Mouse (Mus musculus) hindbrain, embryonic 16.5 days (tissue): Measurements from ENCODE around the gene Cks2. TPM values are rescaled to one million over a fixed set of nuclear protein-coding genes. Genes with fewer than 3 reads are reported as not detected.

Source experiments
- ATAC-seq: fragments of 200-750 bp; cut with Nextera tagmentation; 2 replicates; pipeline ENCODE4 v1.8.0; 2017; ENCODE audit warnings: moderate TSS enrichment, moderate library complexity
- H3K27ac ChIP-seq: fragments of 300-500 bp; sonication (generic); 2 replicates; pipeline ENCODE4 v1.5.1; 2014; ENCODE audit warnings: low read depth, mild to moderate bottlenecking, control low read depth, low read length, moderate library complexity
- H3K27me3 ChIP-seq: fragments of 300-500 bp; sonication (generic); replicated peaks from 2 replicates; pipeline ENCODE4 v1.6.1; 2014; ENCODE audit warnings: low read length; ENCODE audit not compliant: control insufficient read depth, insufficient read depth
- H3K36me3 ChIP-seq: fragments of 300-500 bp; sonication (generic); 2 replicates; pipeline ENCODE4 v1.6.1; 2014; ENCODE audit warnings: mild to moderate bottlenecking, low read length, moderate library complexity, mixed read lengths; ENCODE audit not compliant: control insufficient read depth, insufficient read depth
- H3K4me1 ChIP-seq: fragments of 300-500 bp; sonication (generic); 2 replicates; pipeline ENCODE4 v1.6.1; 2014; ENCODE audit warnings: low read depth, low read length; ENCODE audit not compliant: control insufficient read depth, insufficient read depth
- H3K4me2 ChIP-seq: fragments of 300-500 bp; sonication (generic); 2 replicates; pipeline ENCODE4 v1.6.1; 2014; ENCODE audit warnings: mild to moderate bottlenecking, low read length, control low read depth, moderate library complexity
- H3K4me3 ChIP-seq: fragments of 300-500 bp; sonication (generic); 2 replicates; pipeline ENCODE4 v1.5.1; 2014; ENCODE audit warnings: mild to moderate bottlenecking, low read length, control low read depth, moderate library complexity
- H3K9ac ChIP-seq: fragments of 300-500 bp; sonication (generic); 2 replicates; pipeline ENCODE4 v1.6.1; 2014; ENCODE audit warnings: low read depth, mild to moderate bottlenecking, control low read depth, low read length, moderate library complexity
- H3K9me3 ChIP-seq: fragments of 300-500 bp; sonication (generic); 2 replicates; pipeline ENCODE4 v1.6.1; 2014; ENCODE audit warnings: mild to moderate bottlenecking, low read length, moderate library complexity; ENCODE audit not compliant: control insufficient read depth
- WGBS: fragments of 180-500 bp; shearing (Covaris S2); extraction: QIAGEN DNeasy Blood & Tissue Kit; methylation state at CpG from one replicate; pipeline ENCODE4 v1.1.7; 2014; 5-methylcytosine and 5-hydroxymethylcytosine counted together
- polyA plus RNA-seq: library from polyadenylated mRNA; unstranded; fragments of >200 nt; fragmentation: Nextera tagmentation; extraction: Ambion mirVana; gene quantifications from 2 replicates; pipeline ENCODE4 v1.2.1, GENCODE M21; 2015

Gene Cks2
- polyA plus RNA-seq, 1 experiment from 2014 or later: 49.7 TPM

GRCm38 (mm10) chr13:51646362-51647027 is 1.5 kb downstream of the Cks2 start:
- Histone ChIP-seq H3K4me1 (peaks cover 10% of the 10 kb centered on the region), H3K36me3 (no peaks in the 10 kb centered on the region), H3K9me3 (no peaks in the 10 kb centered on the region), H3K4me3 (peak overlapping the region; percentile 72), H3K27me3 (no peaks in the 10 kb centered on the region), H3K4me2 (peak overlapping the region; percentile 94), H3K27ac (no peak overlapping the region), H3K9ac (no peak overlapping the region)
- WGBS: 21% methylated on average over 3 of the region's 3 CpGs
- ATAC-seq: no peak

GRCm38 (mm10) chr13:51647770-51648169 is 2.7 kb downstream of the Cks2 start:
- Histone ChIP-seq H3K36me3 (no peaks in the 10 kb centered on the region), H3K27ac (no peak overlapping the region), H3K9ac (no peak overlapping the region), H3K4me3 (no peak overlapping the region), H3K4me1 (peaks cover 17% of the 10 kb centered on the region), H3K9me3 (no peaks in the 10 kb centered on the region), H3K27me3 (no peaks in the 10 kb centered on the region), H3K4me2 (no peak overlapping the region; the same call in 1 of the 2 replicates)
- ATAC-seq: no peak
- 95% methylated on average over 3 of the region's 3 CpGs for WGBS

- H3K4me3 ChIP-seq: no peak overlapping the region
- no peaks in the 10 kb centered on the region for H3K27me3 ChIP-seq
- no peak overlapping the region for H3K4me2 ChIP-seq
- H3K36me3 ChIP-seq: no peaks in the 10 kb centered on the region
- peaks cover 17% of the 10 kb centered on the region for H3K4me1 ChIP-seq
- no peak overlapping the region for H3K9ac ChIP-seq
- H3K9me3 ChIP-seq: no peaks in the 10 kb centered on the region
- H3K27ac ChIP-seq: no peak overlapping the region
- WGBS: 90% methylated on average over 4 of the region's 4 CpGs
- no peak for ATAC-seq
Observed at GRCm38 (mm10) chr13:51648237-51648636, 3.2 kb downstream of the Cks2 start.

- peaks cover 17% of the 10 kb centered on the region for H3K4me1 ChIP-seq
- no peak overlapping the region for H3K4me3 ChIP-seq
- H3K27me3 ChIP-seq: no peaks in the 10 kb centered on the region
- H3K9ac ChIP-seq: no peak overlapping the region
- H3K4me2 ChIP-seq: no peak overlapping the region
- WGBS: 77% methylated on average over 1 of the region's 1 CpGs
- H3K9me3 ChIP-seq: no peaks in the 10 kb centered on the region
- 0 out of 2 replicates have a peak, but pooled peaks cover 4% of the 10 kb centered on the region for H3K36me3 ChIP-seq
- H3K27ac ChIP-seq: no peak overlapping the region
- no peak for ATAC-seq
Observed at GRCm38 (mm10) chr13:51649740-51650139, 4.7 kb downstream of the Cks2 start.

- Histone ChIP-seq H3K9ac (peak within 1 kb of the TSS; percentile 91), H3K27ac (peak within 1 kb of the TSS; percentile 93), H3K36me3 (peaks cover 6% of the 10 kb centered on the region; the same call in 1 of the 2 replicates), H3K4me1 (peaks cover 15% of the 10 kb centered on the region), H3K9me3 (no peaks in the 10 kb centered on the region), H3K4me3 (peak within 1 kb of the TSS; percentile 84), H3K4me2 (peak within 1 kb of the TSS; percentile 72), H3K27me3 (no peaks in the 10 kb centered on the region)
- 0% methylated on average over 69 of the region's 69 CpGs for WGBS
- peak; percentile 98 for ATAC-seq
Observed at GRCm38 (mm10) chr13:51651408-51652064, 6.5 kb downstream of the Cks2 start, which contains the start of gene Secisbp2. Gene Secisbp2, plus strand, starts transcription at chr13:51651697.

GRCm38 (mm10) chr13:51653159-51653558 is 8.1 kb downstream of the Cks2 start:
- ATAC-seq: no peak
- WGBS: 93% methylated on average over 6 of the region's 6 CpGs
- H3K9me3 ChIP-seq: no peaks in the 10 kb centered on the region
- H3K4me3 ChIP-seq: no peak overlapping the region
- no peak overlapping the region for H3K4me2 ChIP-seq
- H3K36me3 ChIP-seq: peaks cover 15% of the 10 kb centered on the region; the same call in 1 of the 2 replicates
- no peak overlapping the region for H3K27ac ChIP-seq
- H3K4me1 ChIP-seq: peaks cover 13% of the 10 kb centered on the region
- H3K9ac ChIP-seq: no peak overlapping the region
- H3K27me3 ChIP-seq: no peaks in the 10 kb centered on the region

- no peaks in the 10 kb centered on the region for H3K27me3 ChIP-seq
- no peak overlapping the region for H3K4me3 ChIP-seq
- no peak overlapping the region for H3K4me2 ChIP-seq
- no peak for ATAC-seq
- H3K4me1 ChIP-seq: peaks cover 13% of the 10 kb centered on the region
- peaks cover 15% of the 10 kb centered on the region; the same call in 1 of the 2 replicates for H3K36me3 ChIP-seq
- no peak overlapping the region for H3K27ac ChIP-seq
- 94% methylated on average over 9 of the region's 9 CpGs for WGBS
- H3K9me3 ChIP-seq: no peaks in the 10 kb centered on the region
- no peak overlapping the region for H3K9ac ChIP-seq
Observed at GRCm38 (mm10) chr13:51653961-51654360, 8.9 kb downstream of the Cks2 start.

- no peak for ATAC-seq
- H3K36me3 ChIP-seq: peaks cover 33% of the 10 kb centered on the region
- WGBS: 95% methylated on average over 13 of the region's 13 CpGs
Observed at GRCm38 (mm10) chr13:51656516-51657235, 11.6 kb downstream of the Cks2 start.

GRCm38 (mm10) chr13:51658094-51658493 is 13.1 kb downstream of the Cks2 start:
- no peak for ATAC-seq
- Histone ChIP-seq H3K36me3 (peaks cover 39% of the 10 kb centered on the region), H3K27ac (no peak overlapping the region), H3K9me3 (no peaks in the 10 kb centered on the region), H3K27me3 (no peaks in the 10 kb centered on the region), H3K4me2 (no peak overlapping the region), H3K9ac (no peak overlapping the region), H3K4me1 (no peaks in the 10 kb centered on the region), H3K4me3 (no peak overlapping the region)
- WGBS: 93% methylated on average over 3 of the region's 3 CpGs

More at GRCm38 (mm10) chr13:51656516-51657235, 11.6 kb downstream of the Cks2 start:
- H3K27me3 ChIP-seq: no peaks in the 10 kb centered on the region
- no peaks in the 10 kb centered on the region for H3K9me3 ChIP-seq
- H3K9ac ChIP-seq: no peak overlapping the region
- peaks cover 7% of the 10 kb centered on the region for H3K4me1 ChIP-seq
- H3K4me2 ChIP-seq: no peak overlapping the region
- no peak overlapping the region for H3K4me3 ChIP-seq
- H3K27ac ChIP-seq: no peak overlapping the region
